Mouse (Mus musculus) gastrocnemius, adult 2 months (tissue): ENCODE measurements around the gene Gm42417. TPM values are rescaled to one million over a fixed set of nuclear protein-coding genes. Genes with fewer than 3 reads are reported as not detected.
A peak's percentile ranks its signal among the peaks of the same experiment; 100 is the strongest.

Source experiments
- DNase-seq: peaks from one replicate; pipeline ENCODE4 v3.0.0; 2022
- H3K27ac ChIP-seq: fragments of 200-600 bp; 2 replicates; pipeline ENCODE4 v1.8.1; 2022; ENCODE audit warnings: mild to moderate bottlenecking
- H3K4me3 ChIP-seq: fragments of 200-600 bp; 2 replicates; pipeline ENCODE4 v1.8.1; 2022; ENCODE audit warnings: mild to moderate bottlenecking, moderate library complexity
- CTCF ChIP-seq: fragments of 200-600 bp; IDR thresholded peaks from 2 replicates; pipeline ENCODE4 v1.8.1; 2022; ENCODE audit warnings: antibody characterized with exemption, mild to moderate bottlenecking, moderate library complexity
- intact Hi-C: fragments of 180-260 bp; cut with DNase I; formaldehyde crosslinking; loops from one replicate; pipeline ENCODE4 v1.15.1; 2025
- long read RNA-seq, 2 experiments: library from polyadenylated mRNA; stranded (forward); transcript quantifications; one replicate each; pipeline ENCODE4 v2.0.0; 2021
- total RNA-seq, 2 experiments: library from RNA; stranded (reverse); gene quantifications; 2 replicates each; pipeline ENCODE4 v1.2.3; 2021

Gene Gm42417
- total RNA-seq: 1,000 to 10,000 TPM in 1 of 2 experiments, 100 to 1,000 TPM in 1; 819 to 1,877 TPM
- long read RNA-seq, experiment 1: 0 reads
- long read RNA-seq, experiment 2, partial matches to known transcripts: 0 of 1 reads
- long read RNA-seq, experiment 2, other reads (novel, unspliced or antisense): 1 of 1 reads

DNA sequence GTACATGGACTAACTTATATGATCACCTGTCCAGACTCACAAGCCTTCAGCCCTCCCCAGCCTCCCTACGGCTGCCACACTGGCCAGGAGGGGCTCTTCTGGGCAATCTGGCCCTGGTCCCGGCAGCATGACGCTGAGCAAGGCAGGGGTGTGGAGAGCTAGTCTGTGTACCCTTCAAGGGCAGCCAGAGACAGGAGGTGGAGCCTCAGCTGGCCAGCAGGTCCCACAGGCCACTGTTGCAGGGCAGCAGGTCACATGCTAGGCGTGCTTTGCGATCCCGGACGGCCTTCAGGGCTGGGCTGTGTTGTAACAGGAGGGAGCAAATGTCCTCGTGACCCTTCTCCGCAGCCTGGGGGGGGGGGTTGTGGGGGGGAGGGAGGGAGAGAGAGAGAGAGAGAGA, at the start of gene Gm42417:
TSS of gene Gm42417 (minus strand) at position 244 of the 400 bp plus-strand sequence.
- peak; percentile 95 for DNase-seq
- Histone ChIP-seq H3K27ac (peak within 1 kb of the TSS; percentile 91), H3K4me3 (peak within 1 kb of the TSS; percentile 32; the same call in 1 of the 2 replicates)
- intact Hi-C loops: no loop called here
- no peak for TF ChIP-seq CTCF

DNA sequence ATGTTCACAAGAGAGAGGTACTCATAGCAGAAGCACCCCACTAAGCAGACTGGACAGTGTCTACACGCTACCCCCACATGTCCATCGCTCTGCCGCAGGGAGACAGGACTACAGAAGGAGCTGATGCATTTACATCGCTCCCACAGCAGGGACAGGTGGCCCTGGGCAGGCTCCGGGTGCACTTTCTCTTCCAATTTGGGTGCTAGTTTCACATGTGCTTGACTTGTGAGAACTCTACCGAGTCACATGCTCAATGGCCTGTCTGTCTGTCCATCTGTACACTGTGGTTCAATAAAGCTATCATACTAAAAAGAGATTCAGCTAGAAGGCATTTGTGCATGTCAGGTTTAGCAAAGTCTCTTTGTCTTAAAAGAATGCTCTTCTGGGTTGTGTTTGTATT, 48.6 kb upstream of the Gm42417 start:
- intact Hi-C loops: no loop called here
- no peak overlapping the region for H3K4me3 ChIP-seq
- DNase-seq: no peak
- no peak for TF ChIP-seq CTCF
- peak overlapping the region; percentile 86 for H3K27ac ChIP-seq

DNA sequence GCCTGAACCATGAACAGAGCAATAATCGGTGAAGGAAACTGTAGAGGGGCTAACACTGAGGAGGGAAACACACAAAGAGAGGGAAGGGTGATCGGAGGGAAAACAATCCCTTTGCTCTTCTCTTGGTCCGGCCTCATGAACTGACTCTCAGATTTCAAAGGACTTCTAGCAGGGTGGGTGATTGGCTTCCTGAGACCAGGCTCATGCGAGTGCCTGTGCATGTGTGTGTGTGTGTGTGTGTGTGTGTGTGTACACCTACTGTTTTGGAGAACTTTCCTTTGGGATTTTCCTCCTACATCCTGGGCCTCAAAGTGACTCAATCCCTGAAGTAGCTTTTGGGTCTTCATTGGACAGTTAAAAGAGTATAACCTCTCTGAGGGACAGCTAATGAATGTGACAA, 47.1 kb upstream of the Gm42417 start:
- Histone ChIP-seq H3K4me3 (no peak overlapping the region), H3K27ac (no peak overlapping the region; the same call in 1 of the 2 replicates)
- intact Hi-C loops: no loop called here
- DNase-seq: no peak
- TF ChIP-seq CTCF: no peak

DNA sequence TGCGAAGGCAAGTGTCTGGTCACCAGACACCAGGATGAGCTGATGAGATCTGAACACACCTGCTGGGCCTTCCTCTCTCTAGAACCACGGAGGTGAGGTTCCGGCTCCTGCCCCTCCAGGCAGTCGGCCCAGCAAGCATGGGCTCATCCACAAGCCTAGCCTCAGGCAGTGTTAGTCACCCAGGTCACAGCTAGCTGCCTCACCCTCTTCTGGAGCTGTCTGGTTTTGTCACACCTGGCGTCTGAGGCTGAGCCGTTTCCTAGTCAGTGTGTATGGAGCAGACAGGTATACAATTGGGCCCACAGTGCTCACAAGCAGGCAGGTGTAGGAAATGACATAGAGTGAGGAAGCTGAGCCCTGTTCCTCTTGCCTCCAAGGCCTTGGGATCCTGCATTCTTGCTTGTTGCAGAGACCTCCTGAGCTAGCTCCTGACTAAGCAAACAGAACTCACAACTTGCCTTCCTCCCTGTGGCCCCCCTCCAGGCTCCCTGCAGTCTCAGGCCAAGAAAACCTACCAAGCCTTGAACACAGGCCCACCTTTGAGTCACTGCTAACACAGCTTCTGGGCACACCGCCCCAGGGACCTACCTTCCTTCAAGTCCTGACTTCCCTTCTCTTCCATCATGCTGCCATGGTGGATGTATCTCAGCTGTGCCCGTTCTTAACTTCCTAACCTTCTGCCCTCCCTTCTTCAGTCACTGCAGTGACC, 44.3 kb upstream of the Gm42417 start:
- Histone ChIP-seq H3K27ac (no peak overlapping the region), H3K4me3 (no peak overlapping the region)
- DNase-seq: no peak
- no peak for TF ChIP-seq CTCF
- intact Hi-C loops: no loop called here

DNA sequence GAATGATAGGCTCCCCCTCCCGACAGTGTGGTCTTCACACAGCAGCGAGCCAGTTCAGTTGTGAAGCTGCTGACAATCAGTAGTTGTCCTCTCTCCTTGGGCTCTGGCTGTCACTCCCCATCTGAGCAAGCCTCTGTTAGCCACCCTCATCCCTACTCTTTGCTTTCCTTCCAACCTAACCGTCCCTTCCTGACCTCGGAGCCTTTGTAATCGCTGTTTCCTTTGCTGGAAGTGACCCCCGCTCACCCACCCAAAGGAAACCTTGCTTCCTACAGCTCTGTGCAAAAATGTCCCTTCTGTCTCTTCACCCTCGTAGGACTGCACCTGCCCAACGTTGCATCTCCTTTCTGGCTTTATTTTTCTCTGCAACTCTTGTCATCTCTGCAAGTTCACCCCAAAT, 43.0 kb upstream of the Gm42417 start:
- intact Hi-C loops: no loop called here
- Histone ChIP-seq H3K4me3 (no peak overlapping the region), H3K27ac (peak overlapping the region; percentile 83)
- no peak for DNase-seq
- TF ChIP-seq CTCF: no peak

DNA sequence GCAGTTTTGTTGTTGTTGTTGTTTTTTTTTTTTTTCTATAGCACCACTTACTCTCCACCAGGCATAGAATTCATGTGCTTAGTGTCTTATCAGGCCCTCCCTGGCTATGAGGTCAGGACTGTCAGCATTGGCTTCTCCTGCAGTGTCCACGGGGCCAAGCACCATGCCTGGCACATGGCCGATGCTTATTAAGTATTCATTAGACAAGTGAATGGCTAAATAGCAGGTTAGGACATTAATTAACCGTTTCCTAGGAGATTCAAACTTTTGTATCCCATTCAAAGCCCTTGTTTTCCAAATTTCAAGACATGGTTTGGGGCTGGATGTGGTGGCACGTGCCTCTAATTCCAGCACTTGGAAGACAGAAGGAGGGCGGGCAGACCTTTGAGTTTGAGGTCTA, 42.0 kb upstream of the Gm42417 start:
- intact Hi-C loops: no loop called here
- TF ChIP-seq CTCF: no peak
- Histone ChIP-seq H3K27ac (peak overlapping the region; percentile 83), H3K4me3 (no peak overlapping the region)
- no peak for DNase-seq

DNA sequence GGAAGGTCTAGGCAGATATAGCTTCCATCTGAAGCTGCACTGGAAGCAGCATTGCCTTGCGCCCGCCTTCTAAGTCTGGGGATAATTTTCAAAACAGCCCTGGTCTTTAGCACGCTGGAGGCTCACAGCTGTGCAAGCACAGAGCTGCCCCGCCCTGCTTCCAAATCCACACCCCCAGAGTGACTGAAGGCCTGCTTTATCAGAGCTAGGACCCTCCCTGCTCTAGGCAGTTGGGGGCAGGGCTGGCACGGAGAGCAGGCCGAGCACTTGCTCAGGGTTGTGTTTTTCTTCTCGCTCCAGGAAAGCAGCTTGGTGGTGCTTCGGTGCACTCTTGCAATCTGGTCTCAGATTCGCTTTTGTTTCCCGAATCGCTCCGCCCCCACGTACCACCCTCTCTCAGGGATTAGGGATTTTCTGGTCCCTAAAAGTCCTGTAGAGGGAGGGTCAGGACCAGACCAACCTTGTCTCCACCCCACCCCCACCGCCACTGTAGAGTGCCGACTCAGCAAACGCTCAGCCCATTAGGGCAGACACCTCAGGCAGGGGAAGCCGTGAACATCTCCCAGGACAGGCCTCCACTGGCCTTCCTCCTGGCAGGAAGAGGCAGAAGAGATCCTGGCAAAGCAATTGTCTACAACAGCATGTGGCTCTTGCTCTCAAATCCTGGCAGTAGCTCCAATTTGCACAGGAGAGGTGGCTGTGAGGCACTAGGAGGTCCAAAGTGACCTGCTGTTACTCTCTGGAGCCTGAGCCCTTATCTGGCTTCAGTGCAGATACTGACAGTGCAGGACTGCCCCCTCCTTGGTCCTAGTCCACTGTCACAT, 41.4 kb upstream of the Gm42417 start:
- no peak for TF ChIP-seq CTCF
- Histone ChIP-seq H3K27ac (peak overlapping the region; percentile 83), H3K4me3 (peak overlapping the region; percentile 53)
- intact Hi-C loops: no loop called here
- DNase-seq: peak; percentile 77

DNA sequence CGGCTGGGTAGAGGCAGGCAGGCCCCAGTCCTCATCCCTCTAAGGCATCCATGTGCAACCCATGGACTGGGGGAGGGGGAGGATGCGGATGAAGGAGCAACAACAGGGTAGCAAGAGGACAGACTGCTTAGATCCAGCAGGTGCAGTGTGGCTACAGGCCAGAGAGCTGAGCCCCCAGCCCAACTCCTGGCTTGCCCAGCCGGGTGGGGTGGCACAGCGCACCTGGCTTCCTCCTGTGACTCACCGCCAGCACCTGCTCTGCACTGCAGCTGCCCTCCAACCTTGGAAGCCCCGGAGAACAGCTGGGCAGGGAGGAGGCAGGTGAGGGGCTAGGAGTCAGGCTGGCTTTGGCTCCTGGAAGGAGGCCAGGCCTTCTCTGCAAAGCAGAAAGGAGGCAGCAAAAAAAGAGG, 40.8 kb upstream of the Gm42417 start:
- DNase-seq: no peak

DNA sequence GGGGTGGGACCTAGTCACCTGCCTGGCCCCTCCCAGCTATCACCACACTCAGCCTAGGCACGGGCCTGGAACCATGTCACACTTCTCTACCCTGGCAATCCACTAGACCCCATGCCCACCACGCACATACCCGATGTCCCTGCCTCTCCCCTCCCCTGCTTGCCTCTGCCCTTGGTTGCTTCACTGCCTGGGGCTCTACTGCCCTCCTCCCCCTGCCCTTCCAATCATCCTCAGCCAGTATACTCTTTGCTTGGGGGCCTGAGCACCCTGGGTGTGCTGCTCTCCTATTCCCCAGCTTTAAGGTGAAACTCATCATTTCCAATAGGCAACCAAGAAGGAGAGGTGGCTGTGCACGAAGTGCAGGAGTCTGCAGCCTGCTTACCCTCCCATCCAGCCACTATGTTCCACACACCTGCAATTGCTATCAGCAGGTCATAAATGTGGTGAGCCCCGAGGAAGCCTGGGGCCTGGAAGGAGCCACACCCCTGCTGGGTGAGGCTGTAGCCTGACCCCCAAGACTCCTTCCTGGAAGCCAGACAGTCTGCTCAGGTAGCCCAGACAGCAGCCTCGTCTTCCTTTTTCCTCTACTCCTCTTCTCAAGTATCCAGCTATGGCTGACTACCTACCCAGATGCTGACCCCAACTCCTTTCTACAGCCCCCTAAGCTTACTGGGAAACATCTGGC, 37.9 kb upstream of the Gm42417 start:
- H3K4me3 ChIP-seq: no peak overlapping the region
- peak overlapping the region; percentile 51; the same call in 1 of the 2 replicates for H3K27ac ChIP-seq
- intact Hi-C loops: no loop called here
- DNase-seq: no peak
- TF ChIP-seq CTCF: no peak

More for the DNA sequence above, 40.8 kb upstream of the Gm42417 start:
- no peak for TF ChIP-seq CTCF
- peak overlapping the region; percentile 53 for H3K4me3 ChIP-seq
- intact Hi-C loops: no loop called here
- H3K27ac ChIP-seq: peak overlapping the region; percentile 83

DNA sequence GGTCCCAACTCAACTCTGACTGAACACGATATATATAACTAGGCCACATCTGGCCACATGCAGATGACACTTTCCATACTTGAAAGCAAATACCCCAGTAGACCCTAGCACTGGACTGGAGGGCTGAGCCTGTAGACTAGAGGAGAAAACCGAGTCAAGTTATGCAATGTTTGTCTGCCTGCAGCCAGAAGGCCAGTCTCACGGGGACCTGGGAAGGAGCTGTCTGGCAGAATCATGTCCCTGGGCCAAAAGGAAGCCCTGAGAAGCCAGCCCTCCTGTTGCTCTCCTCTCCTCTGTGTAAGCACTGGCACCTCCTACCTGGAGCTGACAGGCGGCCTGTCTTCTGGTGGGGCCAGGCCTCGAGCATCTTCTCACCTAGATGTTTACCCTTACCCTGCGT, 36.1 kb upstream of the Gm42417 start:
- peak overlapping the region; percentile 51 for H3K27ac ChIP-seq
- DNase-seq: peak; percentile 54
- no peak overlapping the region for H3K4me3 ChIP-seq
- intact Hi-C loops: no loop called here
- TF ChIP-seq CTCF: no peak

DNA sequence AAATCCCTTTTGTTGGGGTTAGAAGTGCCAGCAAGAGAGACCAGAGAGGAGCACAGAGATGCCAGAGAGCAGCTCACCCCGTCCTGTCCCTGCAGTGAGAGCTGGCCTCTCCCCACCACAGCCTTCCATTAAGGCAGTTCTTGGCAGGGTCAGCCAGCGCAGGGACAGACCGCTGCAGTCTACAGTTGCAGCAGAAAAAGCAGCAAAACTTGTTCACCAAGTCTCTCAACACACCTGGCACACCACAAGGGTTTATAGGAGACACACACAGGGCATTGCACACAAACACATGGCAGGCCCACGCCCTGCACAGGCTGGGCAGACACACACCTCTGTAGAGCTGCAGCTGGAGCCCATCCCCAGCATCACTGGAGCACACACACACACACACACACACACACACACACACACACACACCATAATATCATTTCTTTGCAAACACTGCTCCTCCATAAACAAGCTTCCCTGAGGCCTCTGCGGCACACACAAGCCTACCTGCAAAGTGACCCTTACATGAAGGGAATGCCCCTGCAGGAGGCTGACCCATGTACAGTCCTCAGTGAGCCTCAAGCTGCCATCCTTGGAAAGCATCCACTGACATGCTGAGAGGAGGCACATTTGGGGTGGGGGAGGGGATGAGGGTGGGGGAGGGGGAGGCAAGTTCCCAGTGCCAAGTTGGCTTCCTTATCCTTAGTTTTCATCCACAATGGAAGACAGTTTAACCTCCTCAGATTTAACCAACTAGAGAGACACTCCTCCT, 35.1 kb upstream of the Gm42417 start:
- Histone ChIP-seq H3K4me3 (no peak overlapping the region), H3K27ac (peak overlapping the region; percentile 82)
- no peak for TF ChIP-seq CTCF
- DNase-seq: no peak
- intact Hi-C loops: no loop called here

DNA sequence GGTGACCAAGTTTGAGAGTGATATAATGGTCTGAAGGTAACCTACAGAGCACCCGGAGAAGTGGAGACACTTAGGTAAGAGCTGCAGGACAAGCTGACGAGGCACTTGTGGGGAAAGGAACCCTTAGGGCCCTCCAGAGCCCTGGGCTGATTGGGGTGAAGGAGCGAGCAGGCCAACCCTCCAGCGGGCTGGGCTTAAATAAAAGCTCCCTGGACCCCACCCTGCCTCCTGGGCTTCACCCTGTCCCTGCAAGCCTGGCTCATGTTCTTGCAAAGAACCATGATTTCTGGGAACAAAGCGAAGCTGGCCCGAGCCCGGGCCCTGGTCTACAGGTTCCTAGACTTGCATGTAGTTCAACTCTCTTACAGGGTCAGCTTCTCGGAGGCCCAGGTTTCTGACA, 34.3 kb upstream of the Gm42417 start:
- Histone ChIP-seq H3K27ac (peak overlapping the region; percentile 82), H3K4me3 (no peak overlapping the region; the same call in 1 of the 2 replicates)
- DNase-seq: peak; percentile 53
- TF ChIP-seq CTCF: no peak
- intact Hi-C loops: no loop called here
